Mouse (Mus musculus) embryonic facial prominence, embryonic 12.5 days (tissue): ENCODE measurements around the gene Zmiz2. TPM values are rescaled to one million over a fixed set of nuclear protein-coding genes. Genes with fewer than 3 reads are reported as not detected.
"Not testable (repeated sequence)": the region's sequence is repeated elsewhere in the genome, so short reads cannot be mapped to it uniquely, and the experiment has no call there.

Experiments used
- ATAC-seq: fragments of 200-750 bp; cut with Nextera tagmentation; 2 replicates; pipeline ENCODE4 v1.8.0; 2017; ENCODE audit not compliant: insufficient number of reproducible peaks, insufficient read depth, low FRiP score, low TSS enrichment
- H3K27ac ChIP-seq: fragments of 300-500 bp; sonication (generic); 2 replicates; pipeline ENCODE4 v1.5.1; 2016; ENCODE audit warnings: mild to moderate bottlenecking
- H3K27me3 ChIP-seq: fragments of 300-500 bp; sonication (generic); 2 replicates; pipeline ENCODE4 v1.6.1; 2016; ENCODE audit warnings: mild to moderate bottlenecking, moderate library complexity
- H3K36me3 ChIP-seq: fragments of 300-500 bp; sonication (generic); 2 replicates; pipeline ENCODE4 v1.6.1; 2016; ENCODE audit warnings: mild to moderate bottlenecking
- H3K4me1 ChIP-seq: fragments of 300-500 bp; sonication (generic); 2 replicates; pipeline ENCODE4 v1.6.1; 2016
- H3K4me2 ChIP-seq: fragments of 300-500 bp; sonication (generic); replicated peaks from 2 replicates; pipeline ENCODE4 v1.6.1; 2016; ENCODE audit warnings: mild to moderate bottlenecking, moderate library complexity
- H3K4me3 ChIP-seq: fragments of 300-500 bp; sonication (generic); 2 replicates; pipeline ENCODE4 v1.5.1; 2016; ENCODE audit warnings: mild to moderate bottlenecking
- H3K9ac ChIP-seq: fragments of 300-500 bp; sonication (generic); 2 replicates; pipeline ENCODE4 v1.6.1; 2016; ENCODE audit warnings: mild to moderate bottlenecking, moderate library complexity
- H3K9me3 ChIP-seq: fragments of 300-500 bp; sonication (generic); 2 replicates; pipeline ENCODE4 v1.6.1; 2016; ENCODE audit warnings: mild to moderate bottlenecking, moderate library complexity
- WGBS: fragments of 180-500 bp; shearing (Covaris S2); methylation state at CpG from one replicate; pipeline ENCODE4 v1.1.7; 2016; 5-methylcytosine and 5-hydroxymethylcytosine counted together
- polyA plus RNA-seq: library from polyadenylated mRNA; unstranded; fragments of >200 nt; fragmentation: Nextera tagmentation; extraction: Ambion mirVana; gene quantifications from 2 replicates; pipeline ENCODE4 v1.2.1, GENCODE M21; 2016

The Zmiz2 gene
- polyA plus RNA-seq, 1 experiment from 2014 or later: 11.9 TPM

GRCm38 (mm10) chr11:6414751-6415550 lies 26.1 kb downstream of the Zmiz2 start, which contains the start of gene Ppia:
Ppia (plus strand) TSS chr11:6415443.
- H3K9ac ChIP-seq: peak within 1 kb of the TSS; percentile 96
- ATAC-seq: peak; percentile 30
- peaks cover 25% of the 10 kb centered on the region for H3K4me1 ChIP-seq
- H3K9me3 ChIP-seq: no peaks in the 10 kb centered on the region
- peak within 1 kb of the TSS; percentile 98 for H3K27ac ChIP-seq
- peak within 1 kb of the TSS; percentile 76 for H3K4me3 ChIP-seq
- H3K36me3 ChIP-seq: peaks cover 16% of the 10 kb centered on the region
- no peaks in the 10 kb centered on the region for H3K27me3 ChIP-seq
- WGBS: 5% methylated on average over 21 of the region's 21 CpGs
- H3K4me2 ChIP-seq: peak within 1 kb of the TSS; percentile 94

- Histone ChIP-seq H3K27ac (peak overlapping the region; percentile 98), H3K4me1 (peaks cover 21% of the 10 kb centered on the region), H3K27me3 (no peaks in the 10 kb centered on the region), H3K9me3 (no peaks in the 10 kb centered on the region), H3K9ac (peak overlapping the region; percentile 96), H3K36me3 (peaks cover 23% of the 10 kb centered on the region), H3K4me2 (peak overlapping the region; percentile 94), H3K4me3 (peak overlapping the region; percentile 76)
- under 1% methylated on average over 95 of the region's 102 CpGs for WGBS
- peak; percentile 92 for ATAC-seq
These were observed 26.9 kb downstream of the Zmiz2 start for GRCm38 (mm10) chr11:6415551-6416404.

- peak overlapping the region; percentile 76 for H3K4me3 ChIP-seq
- H3K27me3 ChIP-seq: no peaks in the 10 kb centered on the region
- peak overlapping the region; percentile 98 for H3K27ac ChIP-seq
- H3K4me2 ChIP-seq: peak overlapping the region; percentile 94
- peak overlapping the region; percentile 96 for H3K9ac ChIP-seq
- peak; percentile 60 for ATAC-seq
- no peaks in the 10 kb centered on the region for H3K9me3 ChIP-seq
- peaks cover 21% of the 10 kb centered on the region for H3K4me1 ChIP-seq
- WGBS: 1% methylated on average over 30 of the region's 30 CpGs
- H3K36me3 ChIP-seq: peaks cover 27% of the 10 kb centered on the region
These were observed 27.6 kb downstream of the Zmiz2 start for GRCm38 (mm10) chr11:6416405-6417034.

- peak overlapping the region; percentile 98 for H3K27ac ChIP-seq
- no peaks in the 10 kb centered on the region for H3K27me3 ChIP-seq
- H3K36me3 ChIP-seq: peaks cover 27% of the 10 kb centered on the region
- peaks cover 21% of the 10 kb centered on the region for H3K4me1 ChIP-seq
- 42% methylated on average over 2 of the region's 2 CpGs for WGBS
- H3K4me2 ChIP-seq: peak overlapping the region; percentile 94
- H3K9me3 ChIP-seq: no peaks in the 10 kb centered on the region
- ATAC-seq: no peak
- peak overlapping the region; percentile 76 for H3K4me3 ChIP-seq
- H3K9ac ChIP-seq: peak overlapping the region; percentile 96
These were observed 28.2 kb downstream of the Zmiz2 start for GRCm38 (mm10) chr11:6417069-6417468.

- peaks cover 21% of the 10 kb centered on the region for H3K4me1 ChIP-seq
- no peak for ATAC-seq
- no peaks in the 10 kb centered on the region for H3K9me3 ChIP-seq
- peaks cover 28% of the 10 kb centered on the region for H3K36me3 ChIP-seq
- H3K27me3 ChIP-seq: no peaks in the 10 kb centered on the region
- H3K27ac ChIP-seq: no peak overlapping the region
- H3K4me2 ChIP-seq: peak overlapping the region; percentile 94
- H3K4me3 ChIP-seq: peak overlapping the region; percentile 76
- peak overlapping the region; percentile 96 for H3K9ac ChIP-seq
These were observed 28.6 kb downstream of the Zmiz2 start for GRCm38 (mm10) chr11:6417490-6417889.

GRCm38 (mm10) chr11:6418751-6419150 lies 29.9 kb downstream of the Zmiz2 start:
- Histone ChIP-seq H3K27me3 (no peaks in the 10 kb centered on the region), H3K9ac (no peak overlapping the region), H3K36me3 (peaks cover 41% of the 10 kb centered on the region), H3K9me3 (no peaks in the 10 kb centered on the region), H3K4me2 (peak overlapping the region; percentile 94), H3K4me3 (0 out of 2 replicates have a peak overlapping the region, but pooled peaks have one; percentile 9), H3K4me1 (peaks cover 21% of the 10 kb centered on the region), H3K27ac (no peak overlapping the region)
- ATAC-seq: no peak
- WGBS: 87% methylated on average over 5 of the region's 5 CpGs

- H3K27me3 ChIP-seq, H3K27ac ChIP-seq, H3K9ac ChIP-seq, H3K9me3 ChIP-seq, H3K4me3 ChIP-seq, H3K4me2 ChIP-seq, ATAC-seq: not testable (repeated sequence)
- WGBS: 76% methylated on average over 4 of the region's 4 CpGs
- H3K4me1 ChIP-seq: peaks cover 21% of the 10 kb centered on the region
- peaks cover 44% of the 10 kb centered on the region for H3K36me3 ChIP-seq
These were observed 30.3 kb downstream of the Zmiz2 start for GRCm38 (mm10) chr11:6419156-6419555.

GRCm38 (mm10) chr11:6420283-6420703 lies 31.4 kb downstream of the Zmiz2 start:
- no peak for ATAC-seq
- Histone ChIP-seq H3K9ac (no peak overlapping the region), H3K27me3 (no peaks in the 10 kb centered on the region), H3K4me1 (peaks cover 13% of the 10 kb centered on the region; the same call in 1 of the 2 replicates), H3K27ac (no peak overlapping the region), H3K36me3 (peaks cover 51% of the 10 kb centered on the region), H3K9me3 (no peaks in the 10 kb centered on the region), H3K4me3 (no peak overlapping the region), H3K4me2 (no peak overlapping the region)
- WGBS: 10% methylated on average over 1 of the region's 1 CpGs

GRCm38 (mm10) chr11:6420722-6421350 lies 32.0 kb downstream of the Zmiz2 start:
- no peak overlapping the region for H3K9ac ChIP-seq
- H3K4me2 ChIP-seq: no peak overlapping the region
- no peaks in the 10 kb centered on the region for H3K9me3 ChIP-seq
- peaks cover 13% of the 10 kb centered on the region; the same call in 1 of the 2 replicates for H3K4me1 ChIP-seq
- 76% methylated on average over 2 of the region's 2 CpGs for WGBS
- no peak overlapping the region for H3K27ac ChIP-seq
- peaks cover 54% of the 10 kb centered on the region for H3K36me3 ChIP-seq
- no peak overlapping the region; the same call in 1 of the 2 replicates for H3K4me3 ChIP-seq
- no peaks in the 10 kb centered on the region for H3K27me3 ChIP-seq
- ATAC-seq: no peak

- Histone ChIP-seq H3K36me3 (peaks cover 93% of the 10 kb centered on the region), H3K27me3 (no peaks in the 10 kb centered on the region)
- ATAC-seq: no peak
These were observed 41.3 kb downstream of the Zmiz2 start for GRCm38 (mm10) chr11:6430186-6430585.

GRCm38 (mm10) chr11:6436442-6436841 lies 47.6 kb downstream of the Zmiz2 start:
- H3K27ac ChIP-seq: no peak overlapping the region
- peaks cover 73% of the 10 kb centered on the region for H3K36me3 ChIP-seq
- no peak overlapping the region for H3K4me2 ChIP-seq
- no peak for ATAC-seq
- H3K4me1 ChIP-seq: no peaks in the 10 kb centered on the region
- no peak overlapping the region for H3K4me3 ChIP-seq
- H3K27me3 ChIP-seq: no peaks in the 10 kb centered on the region
- H3K9me3 ChIP-seq: no peaks in the 10 kb centered on the region
- 68% methylated on average over 8 of the region's 8 CpGs for WGBS
- no peak overlapping the region for H3K9ac ChIP-seq

More at GRCm38 (mm10) chr11:6430186-6430585, 41.3 kb downstream of the Zmiz2 start:
- Histone ChIP-seq H3K4me1 (no peaks in the 10 kb centered on the region), H3K9me3 (no peaks in the 10 kb centered on the region), H3K27ac (no peak overlapping the region), H3K4me2 (no peak overlapping the region), H3K4me3 (no peak overlapping the region), H3K9ac (no peak overlapping the region)
- 94% methylated on average over 7 of the region's 7 CpGs for WGBS
